Mouse (Mus musculus) brown adipose tissue, adult 24 weeks (tissue): ENCODE data around the gene Tnip1. TPM values are rescaled to one million over a fixed set of nuclear protein-coding genes. Genes with fewer than 3 reads are reported as not detected.

Source experiments
- H3K27ac ChIP-seq: fragments of 200-500 bp; replicated peaks from 2 replicates; pipeline ENCODE4 v1.5.1; 2012; ENCODE audit warnings: low read depth, mild to moderate bottlenecking, low read length
- H3K4me1 ChIP-seq: fragments of 200-500 bp; 2 replicates; pipeline ENCODE4 v1.6.1; 2012; ENCODE audit warnings: low read length, mixed read lengths; ENCODE audit not compliant: control insufficient read depth, insufficient read depth, insufficient read length
- H3K4me3 ChIP-seq: fragments of 200-500 bp; 2 replicates; pipeline ENCODE4 v1.5.1; 2012; ENCODE audit warnings: low read depth, mild to moderate bottlenecking, low read length, moderate library complexity; ENCODE audit not compliant: insufficient read depth
- polyA plus RNA-seq: library from polyadenylated mRNA; stranded (reverse); fragments of >200 nt; gene quantifications from 2 replicates; pipeline ENCODE4 v1.2.4, GENCODE M21; 2012; ENCODE audit not compliant: missing spikeins, insufficient read depth, insufficient read length

Tnip1 gene
- polyA plus RNA-seq, 1 experiment = 16.0 TPM

- H3K27ac ChIP-seq = no peak overlapping the region
- no peak overlapping the region for H3K4me3 ChIP-seq
- H3K4me1 ChIP-seq = peaks cover 4% of the 10 kb centered on the region; the same call in 1 of the 2 replicates
Measured at GRCm38 (mm10) chr11:54871831-54872537, 90.7 kb downstream of the Tnip1 start.

- no peak overlapping the region for H3K27ac ChIP-seq
- no peak overlapping the region for H3K4me3 ChIP-seq
- H3K4me1 ChIP-seq = peaks cover 4% of the 10 kb centered on the region; the same call in 1 of the 2 replicates
Measured at GRCm38 (mm10) chr11:54869318-54869717, 93.4 kb downstream of the Tnip1 start.

- Histone ChIP-seq H3K4me1 (peaks cover 4% of the 10 kb centered on the region; the same call in 1 of the 2 replicates), H3K4me3 (no peak overlapping the region), H3K27ac (no peak overlapping the region)
Measured at GRCm38 (mm10) chr11:54868445-54868844, 94.3 kb downstream of the Tnip1 start.

GRCm38 (mm10) chr11:54867903-54868434 is 94.7 kb downstream of the Tnip1 start:
- peaks cover 4% of the 10 kb centered on the region; the same call in 1 of the 2 replicates for H3K4me1 ChIP-seq
- H3K27ac ChIP-seq = no peak overlapping the region
- H3K4me3 ChIP-seq = no peak overlapping the region

GRCm38 (mm10) chr11:54867049-54867385 is 95.7 kb downstream of the Tnip1 start:
- Histone ChIP-seq H3K4me3 (peak overlapping the region; percentile 88), H3K27ac (peak overlapping the region; percentile 90), H3K4me1 (peaks cover 4% of the 10 kb centered on the region; the same call in 1 of the 2 replicates)

GRCm38 (mm10) chr11:54866119-54867048 is 96.3 kb downstream of the Tnip1 start, which contains the start of gene Hint1:
Gene Hint1 (plus strand): TSS chr11:54866383.
- Histone ChIP-seq H3K27ac (peak within 1 kb of the TSS; percentile 90), H3K4me1 (peaks cover 2% of the 10 kb centered on the region; the same call in 1 of the 2 replicates), H3K4me3 (peak within 1 kb of the TSS; percentile 88)

- Histone ChIP-seq H3K4me1 (peaks cover 2% of the 10 kb centered on the region; the same call in 1 of the 2 replicates), H3K27ac (peak overlapping the region; percentile 59), H3K4me3 (peak overlapping the region; percentile 88)
Measured at GRCm38 (mm10) chr11:54865330-54866085, 97.2 kb downstream of the Tnip1 start.

GRCm38 (mm10) chr11:54862621-54863520 is 99.8 kb downstream of the Tnip1 start:
- Histone ChIP-seq H3K4me3 (no peak overlapping the region), H3K27ac (no peak overlapping the region), H3K4me1 (peaks cover 2% of the 10 kb centered on the region; the same call in 1 of the 2 replicates)

GRCm38 (mm10) chr11:54861471-54862420 is 101.0 kb downstream of the Tnip1 start:
- no peaks in the 10 kb centered on the region for H3K4me1 ChIP-seq
- H3K27ac ChIP-seq = peak overlapping the region; percentile 64
- no peak overlapping the region for H3K4me3 ChIP-seq

Other genes starting within 250 kb of the Tnip1 start
- gene Cdc42se2, start 175.2 kb downstream of the Tnip1 start, polyA plus RNA-seq = 11.8 and 18.7 TPM in 2 replicates
- gene Lyrm7, start 102.0 kb downstream of the Tnip1 start, polyA plus RNA-seq = 51.4 and 62.3 TPM in 2 replicates
- gene Hint1, start 96.5 kb downstream of the Tnip1 start, polyA plus RNA-seq = 558 and 608 TPM in 2 replicates
- 1,156 and 2,121 TPM in 2 replicates for gene Gpx3, start 60.5 kb downstream of the Tnip1 start, polyA plus RNA-seq
- 212 and 213 TPM in 2 replicates for gene Anxa6, start 70.5 kb upstream of the Tnip1 start, polyA plus RNA-seq
- gene Ccdc69, start 115.2 kb upstream of the Tnip1 start, polyA plus RNA-seq = 42.5 and 46.3 TPM in 2 replicates
- 57.5 and 65.4 TPM in 2 replicates for gene Gm2a, start 135.2 kb upstream of the Tnip1 start, polyA plus RNA-seq
- gene Slc36a3, start 188.8 kb upstream of the Tnip1 start, polyA plus RNA-seq = not detected in 2 replicates
- gene Slc36a2, start 222.2 kb upstream of the Tnip1 start, polyA plus RNA-seq = 279 and 401 TPM in 2 replicates
- gene Slc36a1, start 241.4 kb upstream of the Tnip1 start, polyA plus RNA-seq = 3.4 and 5.3 TPM in 2 replicates